Mouse (Mus musculus) cortical plate, adult 2 months (tissue): ENCODE measurements around the gene Pde2a.

Source experiments
- CTCF ChIP-seq: fragments of 200-500 bp; IDR thresholded peaks from 2 replicates; pipeline ENCODE4 v1.5.1; 2011; ENCODE audit warnings: mild to moderate bottlenecking, control low read depth, low read length; ENCODE audit not compliant: insufficient read depth; ENCODE audit errors: extremely low read depth
- POLR2A ChIP-seq: fragments of 200-500 bp; IDR thresholded peaks from 2 replicates; pipeline ENCODE4 v1.6.1; 2011; ENCODE audit warnings: mild to moderate bottlenecking, low read length, control low read depth; ENCODE audit not compliant: insufficient read depth; ENCODE audit errors: extremely low read depth

DNA sequence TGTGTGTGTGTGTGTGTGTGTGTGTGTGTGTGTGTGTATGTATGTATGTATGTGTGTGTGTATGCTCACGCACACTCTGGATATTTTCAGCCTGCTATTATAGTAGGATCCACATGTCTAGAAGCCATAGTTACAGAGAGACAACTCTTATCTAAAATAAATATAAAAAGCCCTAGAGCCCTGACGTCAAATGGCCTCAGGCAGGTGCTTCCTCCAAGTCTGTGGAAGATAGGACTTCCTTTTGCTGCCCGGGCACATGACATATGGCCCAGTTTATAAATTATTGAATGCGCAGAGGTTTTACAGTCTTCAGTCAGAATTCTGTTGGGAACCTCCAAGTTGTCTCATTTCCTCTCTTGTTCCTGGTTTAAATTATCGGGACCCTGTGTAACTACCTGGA lies 119.2 kb downstream of the Pde2a start:
- TF ChIP-seq CTCF (no peak), POLR2A (no peak)
